Mouse (Mus musculus): Measurements from ENCODE around the gene Sh3gl1. TPM values are rescaled to one million over a fixed set of nuclear protein-coding genes. Genes with fewer than 3 reads are reported as not detected.
"Not testable (repeated sequence)": the region's sequence is repeated elsewhere in the genome, so short reads cannot be mapped to it uniquely, and the experiment has no call there.

Sh3gl1 gene
- total RNA-seq (2014; fragmentation: Nextera tagmentation) (25.2 and 35.7 TPM in 2 replicates), total RNA-seq (2017) (13.6 and 22.1 TPM in 2 replicates)

DNA sequence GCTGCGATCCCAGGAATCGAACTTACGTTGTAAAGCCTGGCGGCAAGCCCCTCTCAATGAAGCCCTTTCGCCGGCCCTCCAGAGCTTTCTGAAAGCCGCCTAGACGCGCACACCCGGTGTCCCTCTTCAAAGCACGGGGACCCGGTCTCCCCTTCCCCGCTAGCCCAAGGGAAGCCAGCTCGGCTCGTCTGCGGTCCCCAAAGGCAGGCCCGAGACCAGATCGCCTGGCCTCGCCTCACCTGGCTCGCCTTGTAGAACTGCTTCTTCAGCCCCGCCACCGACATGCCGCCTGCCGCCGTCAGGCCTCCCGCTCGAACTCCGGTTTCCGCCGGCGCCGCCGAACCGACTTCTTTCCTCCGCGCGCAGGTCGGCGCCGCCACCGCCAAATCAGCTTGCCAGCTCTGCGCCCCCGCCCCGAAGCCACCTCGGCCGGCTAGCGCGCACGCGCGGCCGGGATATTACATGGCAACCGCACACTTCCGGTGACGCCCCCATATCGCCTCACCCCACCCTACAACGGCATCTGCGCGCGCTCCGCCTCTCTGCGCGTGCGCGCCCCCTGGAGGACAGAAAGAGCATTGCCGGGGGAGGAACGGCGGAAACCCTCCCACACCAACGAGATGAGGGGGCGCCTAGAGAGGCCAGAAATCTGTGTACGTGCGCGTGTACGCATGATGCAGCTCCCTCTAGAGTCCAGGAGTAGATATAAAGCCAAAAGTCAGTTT is at the start of gene Sh3gl1:
Gene Sh3gl1 (minus strand): TSS at position 460 of the 725 bp plus-strand sequence.
- peak; percentile 70 for ATAC-seq (replicated peaks; ENCODE audit: low FRiP score, low TSS enrichment, poor library complexity, severe bottlenecking)

DNA sequence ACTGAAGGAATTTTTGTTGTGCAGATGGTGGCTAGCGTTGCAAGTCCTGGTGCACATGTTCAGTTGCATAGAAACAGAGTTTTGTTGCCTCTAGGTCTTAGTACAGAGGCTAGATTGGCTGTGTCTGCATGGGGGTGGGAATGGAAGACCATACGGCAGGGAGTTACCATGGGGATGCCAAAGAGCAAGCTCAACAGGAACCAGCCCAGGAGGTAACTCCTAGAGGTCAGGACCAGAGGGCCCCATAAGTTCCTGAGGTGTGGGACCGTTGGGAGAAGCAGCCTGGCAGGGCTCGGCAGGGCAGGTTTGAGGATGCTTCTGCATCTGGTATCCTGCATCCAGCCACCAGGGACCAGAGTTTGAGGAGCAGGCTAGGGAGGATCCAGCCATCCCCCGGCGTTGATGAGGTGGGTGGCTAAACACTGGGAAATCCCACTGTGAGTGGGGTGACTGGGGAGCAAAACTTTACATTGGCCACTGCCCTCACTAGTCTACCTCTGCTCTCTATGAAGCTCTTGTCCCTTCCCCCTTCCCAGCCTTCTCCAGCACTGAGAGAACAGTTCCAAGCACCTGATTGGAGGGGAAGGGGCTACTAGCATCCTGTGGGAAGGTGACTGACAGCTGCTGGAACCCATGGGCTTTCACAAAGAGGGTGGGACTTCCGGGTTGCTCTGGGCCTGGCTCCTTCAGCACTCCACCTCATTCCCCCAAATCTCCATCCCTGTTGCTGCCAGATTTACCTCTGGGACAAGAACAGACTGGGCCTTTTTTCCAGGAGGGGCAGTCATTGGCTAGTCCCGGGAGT is 44.5 kb upstream of the Sh3gl1 start:
- no peak for ATAC-seq (replicated peaks; ENCODE audit: low FRiP score, low TSS enrichment, poor library complexity, severe bottlenecking)

DNA sequence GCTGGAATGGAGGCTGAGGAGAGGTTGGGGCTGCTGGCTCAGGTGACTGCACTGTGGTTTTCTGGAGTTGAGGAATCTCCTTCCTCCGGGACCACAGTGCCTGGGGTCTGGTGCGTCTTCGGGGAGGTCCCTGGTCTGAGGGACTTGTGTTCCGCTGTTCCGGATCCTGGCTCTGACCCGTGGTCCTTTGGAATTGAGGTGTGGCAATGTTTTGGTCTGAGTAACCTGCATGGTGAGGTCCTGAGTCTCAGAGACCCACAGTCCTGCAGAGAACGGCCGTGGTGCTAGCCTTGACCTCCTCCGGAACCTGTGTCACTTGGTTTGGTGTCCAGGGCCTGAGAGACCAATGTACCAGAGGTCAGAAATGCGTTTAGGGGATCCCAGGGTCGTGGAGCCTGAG is 43.5 kb upstream of the Sh3gl1 start:
- no peak for ATAC-seq (replicated peaks; ENCODE audit: low FRiP score, low TSS enrichment, poor library complexity, severe bottlenecking)

DNA sequence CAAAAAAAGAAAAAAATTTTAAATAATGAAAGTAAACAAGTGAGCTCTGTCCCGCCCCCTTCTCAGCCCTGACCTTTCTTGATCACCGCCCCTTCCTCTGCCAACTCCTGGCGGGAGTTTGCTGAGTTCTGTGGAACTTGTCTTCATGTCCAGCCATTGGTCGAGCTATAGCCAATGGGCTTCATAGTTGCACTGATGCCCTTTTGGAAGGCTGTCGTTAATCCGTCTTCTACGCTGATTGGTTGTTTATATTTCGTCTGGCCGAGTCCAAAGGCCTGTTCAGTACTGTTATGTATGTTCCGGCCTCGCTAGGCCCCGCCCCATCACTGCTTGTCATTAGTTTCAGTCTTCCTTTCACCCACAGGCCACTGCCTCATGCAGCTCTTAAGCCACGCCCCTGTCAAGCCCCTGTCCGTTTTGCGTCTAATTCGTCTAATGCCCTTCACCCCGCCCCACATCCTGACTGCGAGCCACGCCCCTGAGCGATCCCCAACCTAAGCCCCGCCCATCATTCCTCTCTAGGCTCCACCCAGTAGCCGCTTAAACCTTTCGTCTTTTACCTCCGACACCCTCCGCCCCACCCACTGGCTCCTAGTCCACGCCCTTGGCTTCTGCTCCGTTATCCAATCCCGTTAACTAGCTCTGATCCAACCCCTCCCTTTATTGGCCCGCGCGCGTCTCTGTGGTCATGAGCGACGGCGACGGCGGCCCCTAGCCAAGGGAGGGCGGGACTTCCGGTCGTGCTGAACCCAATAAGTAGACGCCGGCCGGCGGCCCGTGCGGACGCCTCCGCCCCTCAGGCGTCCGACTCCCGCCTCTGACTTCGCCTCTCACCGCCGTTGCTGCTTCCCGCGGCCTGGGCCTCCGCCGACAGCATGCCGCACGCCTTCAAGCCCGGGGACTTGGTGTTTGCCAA is 42.7 kb upstream of the Sh3gl1 start, which contains the start of gene Hdgfl2:
Gene Hdgfl2 (plus strand): TSS at position 755 of the 916 bp plus-strand sequence.
- peak; percentile 81 for ATAC-seq (replicated peaks; ENCODE audit: low FRiP score, low TSS enrichment, poor library complexity, severe bottlenecking)

DNA sequence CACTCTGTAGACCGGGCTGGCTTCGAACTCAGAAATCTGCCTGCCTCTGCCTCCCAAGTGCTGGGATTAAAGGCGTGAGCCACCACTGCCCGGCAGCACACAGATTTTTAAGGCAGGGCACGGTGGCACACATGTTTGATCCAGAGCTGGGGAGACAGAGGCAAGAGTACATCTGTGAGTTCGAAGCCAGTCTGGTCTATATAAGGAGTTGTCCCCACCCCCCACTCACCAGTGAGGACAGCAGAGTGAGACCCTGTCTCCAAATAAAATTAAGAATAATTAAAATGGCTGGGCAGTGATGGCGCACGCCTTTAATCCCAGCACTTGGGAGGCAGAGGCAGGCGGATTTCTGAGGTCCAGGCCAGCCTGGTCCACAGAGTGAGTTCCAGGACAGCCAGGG is 41.9 kb upstream of the Sh3gl1 start:
- ATAC-seq (replicated peaks; ENCODE audit: low FRiP score, low TSS enrichment, poor library complexity, severe bottlenecking): not testable (repeated sequence)

DNA sequence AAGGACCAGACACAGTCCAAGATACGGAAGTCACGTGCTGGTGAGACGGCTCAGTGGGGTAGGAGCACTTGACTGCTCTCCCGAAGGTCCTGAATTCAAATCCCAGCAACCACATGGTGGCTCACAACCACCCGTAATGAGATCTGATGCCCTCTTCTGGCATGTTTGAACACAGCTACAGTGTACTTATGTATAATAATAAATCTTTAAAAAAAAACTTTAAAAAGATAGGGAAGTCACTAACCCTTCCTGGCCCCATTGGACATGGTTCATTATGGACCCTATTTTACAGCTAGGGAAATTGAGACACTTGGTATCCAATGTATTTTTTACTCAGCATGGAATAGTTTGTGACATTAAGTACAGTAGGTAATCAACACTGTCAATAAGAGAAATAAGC is 41.1 kb upstream of the Sh3gl1 start:
- ATAC-seq (replicated peaks; ENCODE audit: low FRiP score, low TSS enrichment, poor library complexity, severe bottlenecking): no peak

DNA sequence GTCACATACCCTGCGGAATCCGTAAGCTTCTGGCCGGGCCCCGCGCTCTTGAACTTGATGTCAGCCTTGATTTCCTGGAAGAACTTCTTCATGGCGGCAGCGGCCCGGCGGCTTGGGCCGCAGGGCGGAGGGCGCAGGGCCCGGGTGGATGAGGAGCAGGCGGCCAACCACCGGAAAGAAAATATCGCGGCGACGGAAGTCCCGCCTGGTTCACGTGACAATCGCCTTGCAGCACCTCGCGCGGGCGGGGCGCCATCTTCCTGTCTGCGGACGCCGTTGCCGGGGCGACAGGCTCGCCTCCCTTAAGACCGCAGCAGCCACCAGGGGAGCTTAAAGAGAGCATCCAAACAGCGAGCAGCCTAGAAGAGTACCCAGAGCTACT is 38.4 kb upstream of the Sh3gl1 start, which contains the start of gene Ubxn6:
Gene Ubxn6 (minus strand): TSS at position 202 of the 382 bp plus-strand sequence.
- peak; percentile 51 for ATAC-seq (replicated peaks; ENCODE audit: low FRiP score, low TSS enrichment, poor library complexity, severe bottlenecking)

DNA sequence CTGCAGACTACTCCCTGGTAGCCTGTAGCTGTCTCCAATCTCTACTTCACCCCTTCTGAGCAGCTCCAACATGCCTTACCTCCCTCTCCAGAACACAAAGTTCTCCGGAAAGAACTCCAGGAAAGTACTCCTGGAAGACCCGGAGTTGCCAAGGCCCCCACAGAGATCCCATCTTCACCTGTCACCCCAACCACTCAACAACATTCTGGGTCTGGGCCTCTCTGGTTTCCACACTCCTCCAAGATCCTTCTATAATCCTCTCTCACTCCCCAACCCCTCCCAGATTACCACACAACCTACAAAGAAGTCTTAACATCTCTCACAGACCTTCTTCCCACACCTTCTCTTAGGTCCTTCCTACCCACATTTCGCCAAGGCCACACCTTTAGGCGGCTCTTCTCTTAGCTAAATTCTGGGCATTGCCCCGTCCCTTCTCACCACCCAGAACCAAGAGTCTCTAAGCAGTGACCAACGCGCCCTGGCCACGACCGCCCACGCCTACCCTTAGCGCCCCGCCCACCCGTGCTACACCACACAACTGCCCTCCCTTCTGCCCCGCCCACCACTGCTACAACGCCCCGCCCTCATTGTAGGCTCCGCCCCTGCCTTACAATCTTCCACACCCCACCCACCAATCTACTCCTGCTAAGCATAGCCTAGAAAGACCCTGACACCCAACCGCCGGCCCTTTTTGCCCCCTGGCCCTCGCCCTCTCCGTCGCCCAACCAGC is 37.8 kb upstream of the Sh3gl1 start:
- peak; percentile 40 for ATAC-seq (replicated peaks; ENCODE audit: low FRiP score, low TSS enrichment, poor library complexity, severe bottlenecking)

DNA sequence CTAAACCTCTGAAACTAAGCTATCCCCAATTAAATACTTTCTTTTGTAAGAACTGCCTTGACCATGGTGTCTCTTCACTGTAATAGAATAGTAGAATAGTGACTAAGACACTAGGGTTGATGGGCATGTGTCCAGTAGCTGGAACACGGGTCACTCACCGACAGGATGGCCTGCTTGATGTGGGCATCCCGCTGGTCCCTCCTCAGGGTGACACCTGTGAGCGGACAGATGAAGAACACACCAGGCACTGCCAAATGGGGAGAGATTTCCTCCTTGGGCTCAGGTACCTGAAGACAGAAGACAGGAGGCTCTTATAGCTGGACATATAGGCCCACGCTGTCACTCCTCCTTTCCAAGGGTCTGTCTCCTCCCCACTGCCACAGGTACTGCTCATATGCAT is 35.8 kb upstream of the Sh3gl1 start:
- no peak for ATAC-seq (replicated peaks; ENCODE audit: low FRiP score, low TSS enrichment, poor library complexity, severe bottlenecking)

DNA sequence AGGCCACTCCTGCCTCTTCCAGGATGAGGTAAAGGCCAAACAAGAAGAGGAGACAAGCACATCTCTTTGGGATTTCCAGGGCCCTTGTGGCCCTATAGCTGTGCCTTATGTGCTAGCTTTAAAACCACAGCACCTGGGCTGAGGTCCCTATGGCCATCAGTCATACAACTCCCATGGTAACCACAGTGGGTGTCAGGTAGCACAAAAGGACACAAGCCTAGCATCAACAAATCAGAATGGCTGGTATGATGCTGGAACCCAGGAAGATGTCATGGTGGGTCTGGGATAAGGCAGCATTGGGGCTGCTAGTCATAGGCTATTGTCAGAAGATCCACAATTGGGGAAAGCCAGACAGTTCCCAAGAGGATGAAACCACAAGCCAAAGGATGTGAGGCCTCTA is 34.7 kb upstream of the Sh3gl1 start:
- no peak for ATAC-seq (replicated peaks; ENCODE audit: low FRiP score, low TSS enrichment, poor library complexity, severe bottlenecking)

GRCm38 (mm10) chr17:56069066-56069465 is 32.6 kb upstream of the Sh3gl1 start:
- no peak for ATAC-seq (replicated peaks; ENCODE audit: low FRiP score, low TSS enrichment, poor library complexity, severe bottlenecking)

DNA sequence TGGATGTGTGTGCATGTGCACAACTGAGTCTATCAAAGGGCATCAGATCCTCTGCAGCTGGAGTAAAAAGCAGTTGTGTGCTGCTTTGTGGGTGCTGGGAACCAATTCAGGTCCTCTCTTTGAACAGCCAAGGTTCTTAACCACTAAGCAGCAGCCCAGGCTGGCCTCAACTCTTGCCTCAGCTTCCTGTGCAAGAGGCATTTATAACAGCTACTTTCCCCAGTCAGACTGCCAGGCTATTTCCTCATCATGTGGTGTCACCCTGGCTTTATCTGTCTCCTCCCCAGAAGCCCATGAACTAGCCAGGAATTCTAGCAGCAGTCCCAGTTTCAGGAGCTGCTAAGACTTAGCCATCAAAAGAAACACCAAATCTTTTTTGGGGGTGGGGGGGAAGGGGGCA is 30.0 kb upstream of the Sh3gl1 start:
- no peak for ATAC-seq (replicated peaks; ENCODE audit: low FRiP score, low TSS enrichment, poor library complexity, severe bottlenecking)

- ATAC-seq (replicated peaks; ENCODE audit: low FRiP score, low TSS enrichment, poor library complexity, severe bottlenecking): not testable (repeated sequence)
Observed at GRCm38 (mm10) chr17:56065715-56066114, 29.3 kb upstream of the Sh3gl1 start.

DNA sequence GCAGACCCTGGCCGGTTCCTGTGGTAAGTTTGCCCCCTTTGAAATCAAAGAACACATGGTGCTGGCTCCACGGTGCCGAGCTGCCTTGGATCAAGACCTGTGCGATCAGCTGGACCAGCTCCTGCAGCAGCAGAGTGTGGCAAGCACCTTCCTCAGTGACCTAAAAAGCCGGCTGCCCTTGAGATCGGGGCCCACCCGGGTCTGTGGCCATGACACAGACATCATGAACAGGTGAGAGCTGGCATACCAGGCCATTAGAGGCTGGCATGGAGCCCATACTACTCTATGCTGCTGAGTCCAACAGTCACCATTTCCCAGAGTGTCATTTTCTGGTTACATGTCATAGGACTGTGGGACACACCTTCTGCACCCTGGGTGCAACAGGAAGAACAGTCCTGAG is 25.6 kb upstream of the Sh3gl1 start:
- ATAC-seq (replicated peaks; ENCODE audit: low FRiP score, low TSS enrichment, poor library complexity, severe bottlenecking): no peak

DNA sequence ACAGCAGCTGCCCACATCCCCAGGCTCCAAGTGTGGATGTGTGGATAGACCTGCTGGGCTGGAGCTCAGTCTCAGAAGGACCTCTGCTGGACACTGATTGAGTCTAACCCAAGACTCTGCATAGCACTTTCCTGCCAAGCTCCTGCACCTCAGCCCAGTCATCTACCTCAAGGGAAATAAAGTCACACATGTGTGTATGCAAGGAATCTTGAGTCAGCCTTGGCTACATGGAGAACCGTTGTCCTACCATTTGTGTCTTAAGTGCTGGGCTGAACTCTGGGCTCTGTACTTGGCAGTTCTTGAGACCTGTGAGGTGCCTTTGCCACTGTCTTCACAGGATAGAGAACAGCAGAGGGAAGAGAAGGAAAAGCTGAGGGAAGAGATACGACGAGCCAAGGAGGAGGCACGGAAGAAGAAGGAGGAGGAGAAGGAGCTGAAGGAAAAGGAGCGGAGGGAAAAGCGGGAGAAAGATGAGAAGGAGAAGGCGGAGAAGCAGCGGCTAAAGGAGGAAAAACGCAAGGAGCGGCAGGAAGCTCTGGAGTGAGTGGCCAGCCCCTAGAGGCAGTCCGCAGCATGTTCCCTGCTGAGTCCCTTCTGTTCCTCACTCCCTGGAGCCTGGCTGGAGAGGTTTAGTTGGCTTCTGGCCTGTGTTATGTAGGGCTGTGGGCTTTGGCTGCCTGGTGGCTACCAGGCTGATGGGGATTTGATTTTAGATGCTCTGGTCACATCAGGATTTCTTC is 21.1 kb upstream of the Sh3gl1 start:
- no peak for ATAC-seq (replicated peaks; ENCODE audit: low FRiP score, low TSS enrichment, poor library complexity, severe bottlenecking)

- peak; percentile 29 for ATAC-seq (replicated peaks; ENCODE audit: low FRiP score, low TSS enrichment, poor library complexity, severe bottlenecking)
Observed at GRCm38 (mm10) chr17:56055945-56056678, 19.7 kb upstream of the Sh3gl1 start.

- no peak for ATAC-seq (replicated peaks; ENCODE audit: low FRiP score, low TSS enrichment, poor library complexity, severe bottlenecking)
Observed at GRCm38 (mm10) chr17:56054938-56055337, 18.5 kb upstream of the Sh3gl1 start.

DNA sequence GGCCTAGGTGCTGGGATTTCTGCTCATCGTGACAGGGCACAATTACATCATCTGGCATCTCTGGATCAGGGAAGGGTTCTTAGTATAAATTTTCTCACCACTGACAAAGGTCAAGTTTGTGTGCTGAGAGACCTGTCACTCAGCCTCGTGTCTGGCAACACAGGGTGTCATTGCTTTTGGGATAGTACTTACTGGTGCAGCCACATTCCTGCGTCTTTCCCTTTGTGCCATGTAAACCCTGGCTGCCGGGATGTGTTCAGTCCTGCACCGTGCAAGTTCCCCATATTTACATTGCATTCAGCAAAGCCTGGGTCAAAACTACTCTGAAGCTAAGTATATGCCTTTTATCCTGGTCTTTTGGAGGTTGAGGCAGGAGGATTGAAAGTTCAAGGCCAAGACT is 14.9 kb upstream of the Sh3gl1 start:
- ATAC-seq (replicated peaks; ENCODE audit: low FRiP score, low TSS enrichment, poor library complexity, severe bottlenecking): no peak
